Mouse (Mus musculus) midbrain, embryonic 15.5 days (tissue): Measurements from ENCODE around the gene Bcorl1. TPM values are rescaled to one million over a fixed set of nuclear protein-coding genes. Genes with fewer than 3 reads are reported as not detected.

Source experiments
- ATAC-seq: fragments of 200-750 bp; cut with Nextera tagmentation; replicated peaks from 2 replicates; pipeline ENCODE4 v1.8.0; 2017; ENCODE audit warnings: moderate TSS enrichment
- H3K27ac ChIP-seq: fragments of 300-500 bp; sonication (generic); 2 replicates; pipeline ENCODE4 v1.5.1; 2015; ENCODE audit warnings: mild to moderate bottlenecking, inconsistent platforms
- H3K27me3 ChIP-seq: fragments of 300-500 bp; sonication (generic); replicated peaks from 2 replicates; pipeline ENCODE4 v1.6.1; 2015; ENCODE audit warnings: inconsistent platforms
- H3K36me3 ChIP-seq: fragments of 300-500 bp; sonication (generic); replicated peaks from 2 replicates; pipeline ENCODE4 v1.6.1; 2015; ENCODE audit warnings: inconsistent platforms
- H3K4me1 ChIP-seq: fragments of 300-500 bp; sonication (generic); 2 replicates; pipeline ENCODE4 v1.6.1; 2015; ENCODE audit warnings: inconsistent platforms
- H3K4me2 ChIP-seq: fragments of 300-500 bp; sonication (generic); 2 replicates; pipeline ENCODE4 v1.6.1; 2015; ENCODE audit warnings: inconsistent platforms, mild to moderate bottlenecking, moderate library complexity
- H3K4me3 ChIP-seq: fragments of 300-500 bp; sonication (generic); 2 replicates; pipeline ENCODE4 v1.5.1; 2015; ENCODE audit warnings: mild to moderate bottlenecking, inconsistent platforms
- H3K9ac ChIP-seq: fragments of 300-500 bp; sonication (generic); 2 replicates; pipeline ENCODE4 v1.6.1; 2015; ENCODE audit warnings: mild to moderate bottlenecking, inconsistent platforms
- H3K9me3 ChIP-seq: fragments of 300-500 bp; sonication (generic); 2 replicates; pipeline ENCODE4 v1.6.1; 2016; ENCODE audit warnings: inconsistent platforms
- WGBS: fragments of 180-500 bp; shearing (Covaris S2); methylation state at CpG from one replicate; pipeline ENCODE4 v1.1.7; 2015; ENCODE audit warnings: mixed read lengths; 5-methylcytosine and 5-hydroxymethylcytosine counted together
- polyA plus RNA-seq: library from polyadenylated mRNA; unstranded; fragments of >200 nt; fragmentation: Nextera tagmentation; extraction: Ambion mirVana; gene quantifications from 2 replicates; pipeline ENCODE4 v1.2.1, GENCODE M21; 2015

Gene Bcorl1
- polyA plus RNA-seq, 1 experiment from 2014 or later: 8.4 TPM

- peaks cover 3% of the 10 kb centered on the region; the same call in 1 of the 2 replicates for H3K4me1 ChIP-seq
- peaks cover 12% of the 10 kb centered on the region for H3K27me3 ChIP-seq
- peak overlapping the region; percentile 36 for H3K4me3 ChIP-seq
- 24% methylated on average over 67 of the region's 91 CpGs for WGBS
- H3K4me2 ChIP-seq: peak overlapping the region; percentile 51
- H3K36me3 ChIP-seq: no peaks in the 10 kb centered on the region
- no peak overlapping the region for H3K27ac ChIP-seq
- no peak overlapping the region for H3K9ac ChIP-seq
- H3K9me3 ChIP-seq: no peaks in the 10 kb centered on the region
- peak; percentile 55 for ATAC-seq
Observed at GRCm38 (mm10) chrX:48453736-48454494, 112.8 kb downstream of the Bcorl1 start.

GRCm38 (mm10) chrX:48454495-48454878 lies 113.3 kb downstream of the Bcorl1 start:
- H3K9me3 ChIP-seq: no peaks in the 10 kb centered on the region
- H3K9ac ChIP-seq: no peak overlapping the region
- H3K36me3 ChIP-seq: no peaks in the 10 kb centered on the region
- peaks cover 12% of the 10 kb centered on the region for H3K27me3 ChIP-seq
- H3K4me2 ChIP-seq: peak overlapping the region; percentile 51
- H3K4me3 ChIP-seq: peak overlapping the region; percentile 36
- 31% methylated on average over 20 of the region's 21 CpGs for WGBS
- ATAC-seq: peak; percentile 62
- H3K27ac ChIP-seq: no peak overlapping the region
- peaks cover 3% of the 10 kb centered on the region; the same call in 1 of the 2 replicates for H3K4me1 ChIP-seq

- peaks cover 12% of the 10 kb centered on the region for H3K27me3 ChIP-seq
- H3K27ac ChIP-seq: no peak overlapping the region
- 48% methylated on average over 9 of the region's 9 CpGs for WGBS
- H3K4me3 ChIP-seq: no peak overlapping the region
- no peak overlapping the region for H3K9ac ChIP-seq
- no peak for ATAC-seq
- H3K36me3 ChIP-seq: no peaks in the 10 kb centered on the region
- H3K4me2 ChIP-seq: no peak overlapping the region
- peaks cover 3% of the 10 kb centered on the region; the same call in 1 of the 2 replicates for H3K4me1 ChIP-seq
- no peaks in the 10 kb centered on the region for H3K9me3 ChIP-seq
Observed at GRCm38 (mm10) chrX:48455018-48455417, 113.9 kb downstream of the Bcorl1 start.

- Histone ChIP-seq H3K4me2 (no peak overlapping the region), H3K9me3 (no peaks in the 10 kb centered on the region), H3K9ac (no peak overlapping the region), H3K36me3 (no peaks in the 10 kb centered on the region), H3K4me1 (peaks cover 3% of the 10 kb centered on the region; the same call in 1 of the 2 replicates), H3K27me3 (peaks cover 12% of the 10 kb centered on the region), H3K4me3 (no peak overlapping the region), H3K27ac (no peak overlapping the region)
- WGBS: 83% methylated on average over 6 of the region's 6 CpGs
- no peak for ATAC-seq
Observed at GRCm38 (mm10) chrX:48456956-48457355, 115.8 kb downstream of the Bcorl1 start.

Other genes with a start within 250 kb of the Bcorl1 start
- 0.65 and 1.2 TPM in 2 replicates for gene Xpnpep2, start 232.6 kb upstream of the Bcorl1 start, polyA plus RNA-seq
- 0.83 and 1.2 TPM in 2 replicates for gene Sash3, start 194.9 kb upstream of the Bcorl1 start, polyA plus RNA-seq
- 10.4 and 11.3 TPM in 2 replicates for gene Zdhhc9, start 132.5 kb upstream of the Bcorl1 start, polyA plus RNA-seq
- gene Utp14a, start 84.5 kb upstream of the Bcorl1 start, polyA plus RNA-seq: 13.3 and 16.0 TPM in 2 replicates
- gene Elf4, start 121.8 kb downstream of the Bcorl1 start, polyA plus RNA-seq: 0.50 and 0.80 TPM in 2 replicates
- gene Aifm1, start 172.2 kb downstream of the Bcorl1 start, polyA plus RNA-seq: 36.1 and 38.9 TPM in 2 replicates
- 94.9 and 98.1 TPM in 2 replicates for gene Rab33a, start 177.9 kb downstream of the Bcorl1 start, polyA plus RNA-seq